In genomic region chr11:62554934-62555517, GRCm38 (mm10) we compare ENCODE assay signal across 9 mouse cellular contexts. TPM values are rescaled to one million over a fixed set of nuclear protein-coding genes. Genes with fewer than 3 reads are reported as not detected.
DNase-seq lines count a peak whose midpoint lies in the region; ATAC-seq lines count a peak whose summit lies in the region.
"Had no signal": no experiment of that assay in that cellular context is flagged by ENCODE, and none has a peak within 500 bp of the region (broad histone marks: within the 10 kb centered on the region; RNA-seq: fewer than 3 reads in every experiment).

No protein-coding gene starts in this region.

- H3K9me3 ChIP-seq in heart, embryonic 13.5 days, result no peaks in the 10 kb centered on the region
- H3K9me3 ChIP-seq in hindbrain, embryonic 14.5 days (ENCODE audit: control insufficient read depth, low read length), result no peaks in the 10 kb centered on the region
- no peaks in the 10 kb centered on the region for H3K9me3 ChIP-seq in midbrain, embryonic 12.5 days

- peaks cover 32% of the 10 kb centered on the region for H3K36me3 ChIP-seq in heart, embryonic 13.5 days
- peaks cover 28% of the 10 kb centered on the region for H3K36me3 ChIP-seq in hindbrain, embryonic 14.5 days (replicated peaks; ENCODE audit: control insufficient read depth, insufficient read depth)
- H3K36me3 ChIP-seq in midbrain, embryonic 12.5 days, result peaks cover 29% of the 10 kb centered on the region

- peak overlapping the region; percentile 85; the same call in 1 of the 2 replicates for H3K9ac ChIP-seq in heart, embryonic 13.5 days
- H3K9ac ChIP-seq in hindbrain, embryonic 14.5 days, result no peak overlapping the region
- no peak overlapping the region for H3K9ac ChIP-seq in midbrain, embryonic 12.5 days (replicated peaks)

- no peak for DNase-seq in heart, adult 18-20 months
- DNase-seq in ZHBTc4 (ENCODE audit: low read depth, low spot score), result peak; percentile 32
- no peak for DNase-seq in hindbrain, embryonic 14.5 days (ENCODE audit: low spot score)
- no peak for DNase-seq in left cerebral cortex, postnatal 4 days
- DNase-seq in cerebellum, postnatal 25 days, result no peak
- DNase-seq in thymus, postnatal 0 days (ENCODE audit: low spot score), result no peak
- DNase-seq: kidney, adult 9 months had no signal

- peak overlapping the region; percentile 67 for H3K4me3 ChIP-seq in heart, embryonic 13.5 days
- peak overlapping the region; percentile 56 for H3K4me3 ChIP-seq in hindbrain, embryonic 14.5 days (replicated peaks; ENCODE audit: low read length)
- H3K4me3 ChIP-seq in midbrain, embryonic 12.5 days, result peak overlapping the region; percentile 57; the same call in 1 of the 2 replicates

- no peak for ATAC-seq in heart, embryonic 13.5 days (ENCODE audit: extremely low read depth, insufficient number of reproducible peaks, low FRiP score, low TSS enrichment)
- ATAC-seq in hindbrain, embryonic 14.5 days (ENCODE audit: low FRiP score), result no peak
- no peak for ATAC-seq in midbrain, embryonic 12.5 days (ENCODE audit: low FRiP score, low read depth)

- H3K4me2 ChIP-seq in heart, embryonic 13.5 days, result peak overlapping the region; percentile 97
- peak overlapping the region; percentile 100 for H3K4me2 ChIP-seq in hindbrain, embryonic 14.5 days (replicated peaks)
- peak overlapping the region; percentile 96 for H3K4me2 ChIP-seq in midbrain, embryonic 12.5 days (replicated peaks)

- intact Hi-C loops in left cerebral cortex, postnatal 4 days (cut with DNase I), result no loop called here

- no peaks in the 10 kb centered on the region for H3K27me3 ChIP-seq in heart, embryonic 13.5 days (replicated peaks)
- no peaks in the 10 kb centered on the region for H3K27me3 ChIP-seq in hindbrain, embryonic 14.5 days (ENCODE audit: control insufficient read depth, insufficient read depth, low read length)
- H3K27me3 ChIP-seq in midbrain, embryonic 12.5 days, result peaks cover 3% of the 10 kb centered on the region

- peaks cover 36% of the 10 kb centered on the region for H3K4me1 ChIP-seq in heart, embryonic 13.5 days
- H3K4me1 ChIP-seq in hindbrain, embryonic 14.5 days (replicated peaks; ENCODE audit: control insufficient read depth, insufficient read depth, low read length), result peaks cover 25% of the 10 kb centered on the region
- peaks cover 24% of the 10 kb centered on the region for H3K4me1 ChIP-seq in midbrain, embryonic 12.5 days

- H3K27ac ChIP-seq in heart, embryonic 13.5 days (replicated peaks), result peak overlapping the region; percentile 28; the same call in 1 of the 2 replicates
- H3K27ac ChIP-seq in hindbrain, embryonic 14.5 days, result no peak overlapping the region
- H3K27ac ChIP-seq in midbrain, embryonic 12.5 days (replicated peaks), result no peak overlapping the region

RNA-seq across cellular contexts. Expression of gene Ubb, which starts 4.1 kb away (rescaled TPM):
- 2,701 and 2,883 TPM in 2 replicates for polyA plus RNA-seq in heart, embryonic 13.5 days (2015; fragmentation: Nextera tagmentation; extraction: Ambion mirVana)
- total RNA-seq in heart, adult 18-20 months (2021), result 100 to 1,000 TPM; 599 to 655 TPM
- 4,396 and 4,426 TPM in 2 replicates for polyA plus RNA-seq in hindbrain, embryonic 14.5 days (2014; fragmentation: Nextera tagmentation; extraction: Ambion mirVana)
- polyA plus RNA-seq in midbrain, embryonic 12.5 days (2016; fragmentation: Nextera tagmentation; extraction: Ambion mirVana), result 3,778 and 3,810 TPM in 2 replicates
- total RNA-seq in left cerebral cortex, postnatal 4 days (2021), result 1,000 to 10,000 TPM; 1,560 to 1,622 TPM
- 3,204 and 3,318 TPM in 2 replicates for polyA plus RNA-seq in thymus, postnatal 0 days (2015; fragmentation: Nextera tagmentation; extraction: Ambion mirVana)

RNA-seq across cellular contexts. Expression of gene Cenpv, which starts 16.0 kb away (rescaled TPM):
- polyA plus RNA-seq in heart, embryonic 13.5 days (2015; fragmentation: Nextera tagmentation; extraction: Ambion mirVana), result 16.4 and 16.7 TPM in 2 replicates
- total RNA-seq in heart, adult 18-20 months (2021), result 10 to 100 TPM; 19.5 to 25.5 TPM
- 63.8 and 64.8 TPM in 2 replicates for polyA plus RNA-seq in hindbrain, embryonic 14.5 days (2014; fragmentation: Nextera tagmentation; extraction: Ambion mirVana)
- 73.6 and 86.9 TPM in 2 replicates for polyA plus RNA-seq in midbrain, embryonic 12.5 days (2016; fragmentation: Nextera tagmentation; extraction: Ambion mirVana)
- total RNA-seq in left cerebral cortex, postnatal 4 days (2021), result 10 to 100 TPM; 64.5 to 76.9 TPM
- 20.8 and 21.2 TPM in 2 replicates for polyA plus RNA-seq in thymus, postnatal 0 days (2015; fragmentation: Nextera tagmentation; extraction: Ambion mirVana)

RNA-seq across cellular contexts. Expression of gene Trpv2, which starts 19.3 kb away (rescaled TPM):
- 3.4 and 4.7 TPM in 2 replicates for polyA plus RNA-seq in heart, embryonic 13.5 days (2015; fragmentation: Nextera tagmentation; extraction: Ambion mirVana)
- total RNA-seq in heart, adult 18-20 months (2021), result 1 to 10 TPM; 3.0 TPM
- 22.6 and 28.2 TPM in 2 replicates for polyA plus RNA-seq in hindbrain, embryonic 14.5 days (2014; fragmentation: Nextera tagmentation; extraction: Ambion mirVana)
- polyA plus RNA-seq in midbrain, embryonic 12.5 days (2016; fragmentation: Nextera tagmentation; extraction: Ambion mirVana), result 10.9 and 12.7 TPM in 2 replicates
- 10 to 100 TPM; 36.9 to 40.4 TPM for total RNA-seq in left cerebral cortex, postnatal 4 days (2021)
- 48.1 and 51.6 TPM in 2 replicates for polyA plus RNA-seq in thymus, postnatal 0 days (2015; fragmentation: Nextera tagmentation; extraction: Ambion mirVana)
